Mouse (Mus musculus) liver, adult 2 months (tissue): ENCODE measurements around the gene Prkce. TPM values are rescaled to one million over a fixed set of nuclear protein-coding genes. Genes with fewer than 3 reads are reported as not detected.
A peak's percentile ranks its signal among the peaks of the same experiment; 100 is the strongest.

Experiments used
- DNase-seq: peaks from one replicate; pipeline ENCODE4 v3.0.0-alpha.2; 2011; ENCODE audit warnings: low read depth, low spot score; ENCODE audit errors: extremely low read depth
- H3K27ac ChIP-seq: fragments of 200-500 bp; replicated peaks from 2 replicates; pipeline ENCODE4 v1.5.1; 2012; ENCODE audit warnings: low read depth, mild to moderate bottlenecking, control low read depth, inconsistent platforms, low read length; ENCODE audit not compliant: insufficient read depth
- H3K27me3 ChIP-seq: fragments of 200-500 bp; 2 replicates; pipeline ENCODE4 v1.6.1; 2012; ENCODE audit warnings: mild to moderate bottlenecking, moderate library complexity, low read length, inconsistent platforms; ENCODE audit not compliant: control insufficient read depth, insufficient read depth
- H3K36me3 ChIP-seq: fragments of 200-500 bp; 2 replicates; pipeline ENCODE4 v1.6.1; 2012; ENCODE audit warnings: low read length, inconsistent platforms; ENCODE audit not compliant: control insufficient read depth, insufficient read depth
- H3K4me1 ChIP-seq: fragments of 200-500 bp; 2 replicates; pipeline ENCODE4 v1.6.1; 2011; ENCODE audit warnings: low read length; ENCODE audit not compliant: control insufficient read depth, insufficient read depth
- H3K4me3 ChIP-seq: fragments of 200-500 bp; 2 replicates; pipeline ENCODE4 v1.5.1; 2011; ENCODE audit warnings: low read depth, mild to moderate bottlenecking, control low read depth, low read length, moderate library complexity; ENCODE audit not compliant: insufficient read depth
- H3K79me2 ChIP-seq: fragments of 200-500 bp; 2 replicates; pipeline ENCODE4 v1.6.1; 2012; ENCODE audit warnings: inconsistent platforms, mild to moderate bottlenecking, low read length, moderate library complexity; ENCODE audit not compliant: control insufficient read depth, insufficient read depth
- H3K9ac ChIP-seq: fragments of 200-500 bp; 2 replicates; pipeline ENCODE4 v1.6.1; 2012; ENCODE audit warnings: low read depth, mild to moderate bottlenecking, control low read depth, inconsistent platforms, low read length
- CTCF ChIP-seq: fragments of 200-500 bp; IDR thresholded peaks from 2 replicates; pipeline ENCODE4 v1.5.1; 2011; ENCODE audit warnings: low read depth, low read length, control low read depth
- POLR2A ChIP-seq: fragments of 200-500 bp; IDR thresholded peaks from 2 replicates; pipeline ENCODE4 v1.6.1; 2011; ENCODE audit warnings: low read length, control low read depth; ENCODE audit not compliant: insufficient read depth; ENCODE audit errors: extremely low read depth
- WGBS: fragments of 180-500 bp; shearing (Covaris S2); methylation state at CpG from one replicate; pipeline ENCODE4 v1.1.7; 2018; 5-methylcytosine and 5-hydroxymethylcytosine counted together
- polyA plus RNA-seq: library from polyadenylated mRNA; depleted of rRNA; stranded (reverse); fragments of >200 nt; gene quantifications from 2 replicates; pipeline ENCODE4 v1.2.3, GENCODE M21; 2012
- total RNA-seq: library from RNA; depleted of rRNA; stranded (reverse); fragments of >200 nt; gene quantifications from 2 replicates; pipeline ENCODE4 v1.2.3, GENCODE M21; 2014

The Prkce gene
- total and polyA plus RNA-seq, 2 experiments: 2.0 to 6.4 TPM

- 90% methylated on average over 3 of the region's 3 CpGs for WGBS
- H3K4me1 ChIP-seq: peaks cover 5% of the 10 kb centered on the region; the same call in 1 of the 2 replicates
Measured at GRCm38 (mm10) chr17:86454351-86454706, 286.7 kb downstream of the Prkce start.

GRCm38 (mm10) chr17:86456512-86456911 lies 288.9 kb downstream of the Prkce start:
- DNase-seq: no peak
- H3K9ac ChIP-seq: no peak overlapping the region
- TF ChIP-seq CTCF (no peak), POLR2A (no peak)
- 81% methylated on average over 6 of the region's 6 CpGs for WGBS
- H3K4me3 ChIP-seq: no peak overlapping the region
- no peaks in the 10 kb centered on the region for H3K36me3 ChIP-seq
- peaks cover 5% of the 10 kb centered on the region; the same call in 1 of the 2 replicates for H3K4me1 ChIP-seq
- H3K27me3 ChIP-seq: no peaks in the 10 kb centered on the region
- no peak overlapping the region for H3K27ac ChIP-seq
- H3K79me2 ChIP-seq: no peaks in the 10 kb centered on the region; the same call in 1 of the 2 replicates

More at GRCm38 (mm10) chr17:86454351-86454706, 286.7 kb downstream of the Prkce start:
- Histone ChIP-seq H3K9ac (no peak overlapping the region), H3K27me3 (no peaks in the 10 kb centered on the region), H3K4me3 (no peak overlapping the region), H3K27ac (no peak overlapping the region), H3K79me2 (no peaks in the 10 kb centered on the region), H3K36me3 (no peaks in the 10 kb centered on the region)
- TF ChIP-seq POLR2A: no peak
- TF ChIP-seq CTCF: no peak
- DNase-seq: no peak

GRCm38 (mm10) chr17:86458302-86458980 lies 290.9 kb downstream of the Prkce start:
- peak overlapping the region; percentile 39 for H3K27ac ChIP-seq
- H3K27me3 ChIP-seq: no peaks in the 10 kb centered on the region
- no peaks in the 10 kb centered on the region; the same call in 1 of the 2 replicates for H3K79me2 ChIP-seq
- 36% methylated on average over 11 of the region's 11 CpGs for WGBS
- H3K36me3 ChIP-seq: no peaks in the 10 kb centered on the region
- H3K9ac ChIP-seq: no peak overlapping the region
- no peak overlapping the region for H3K4me3 ChIP-seq
- peak; percentile 79 for DNase-seq
- peaks cover 13% of the 10 kb centered on the region for H3K4me1 ChIP-seq
- TF ChIP-seq POLR2A (no peak), CTCF (no peak)

- Histone ChIP-seq H3K27me3 (no peaks in the 10 kb centered on the region), H3K27ac (no peak overlapping the region), H3K36me3 (no peaks in the 10 kb centered on the region), H3K4me1 (peaks cover 29% of the 10 kb centered on the region), H3K4me3 (no peak overlapping the region), H3K79me2 (no peaks in the 10 kb centered on the region; the same call in 1 of the 2 replicates), H3K9ac (no peak overlapping the region)
- DNase-seq: peak; percentile 57
- 75% methylated on average over 17 of the region's 17 CpGs for WGBS
- TF ChIP-seq CTCF: no peak
- TF ChIP-seq POLR2A: no peak
Measured at GRCm38 (mm10) chr17:86460645-86461430, 293.3 kb downstream of the Prkce start.

GRCm38 (mm10) chr17:86463369-86463768 lies 295.8 kb downstream of the Prkce start:
- no peaks in the 10 kb centered on the region for H3K27me3 ChIP-seq
- no peak overlapping the region for H3K4me3 ChIP-seq
- no peaks in the 10 kb centered on the region for H3K36me3 ChIP-seq
- H3K79me2 ChIP-seq: no peaks in the 10 kb centered on the region; the same call in 1 of the 2 replicates
- H3K4me1 ChIP-seq: peaks cover 25% of the 10 kb centered on the region
- H3K9ac ChIP-seq: no peak overlapping the region
- TF ChIP-seq CTCF (peak; percentile 23; the same call in 1 of the 2 replicates), POLR2A (no peak)
- no peak for DNase-seq
- H3K27ac ChIP-seq: peak overlapping the region; percentile 92
- 37% methylated on average over 3 of the region's 3 CpGs for WGBS
